Mouse (Mus musculus) central nervous system, embryonic 11.5 days (tissue): ENCODE results near the gene Msantd4. TPM values are rescaled to one million over a fixed set of nuclear protein-coding genes. Genes with fewer than 3 reads are reported as not detected.

ENCODE experiments used
- polyA plus RNA-seq: library from polyadenylated mRNA; depleted of rRNA; stranded (reverse); fragments of >200 nt; gene quantifications from 2 replicates; pipeline ENCODE4 v1.2.3, GENCODE M21; 2012; rRNA removed

Msantd4 gene
- polyA plus RNA-seq = 44.0 and 63.0 TPM in 2 replicates

DNA sequence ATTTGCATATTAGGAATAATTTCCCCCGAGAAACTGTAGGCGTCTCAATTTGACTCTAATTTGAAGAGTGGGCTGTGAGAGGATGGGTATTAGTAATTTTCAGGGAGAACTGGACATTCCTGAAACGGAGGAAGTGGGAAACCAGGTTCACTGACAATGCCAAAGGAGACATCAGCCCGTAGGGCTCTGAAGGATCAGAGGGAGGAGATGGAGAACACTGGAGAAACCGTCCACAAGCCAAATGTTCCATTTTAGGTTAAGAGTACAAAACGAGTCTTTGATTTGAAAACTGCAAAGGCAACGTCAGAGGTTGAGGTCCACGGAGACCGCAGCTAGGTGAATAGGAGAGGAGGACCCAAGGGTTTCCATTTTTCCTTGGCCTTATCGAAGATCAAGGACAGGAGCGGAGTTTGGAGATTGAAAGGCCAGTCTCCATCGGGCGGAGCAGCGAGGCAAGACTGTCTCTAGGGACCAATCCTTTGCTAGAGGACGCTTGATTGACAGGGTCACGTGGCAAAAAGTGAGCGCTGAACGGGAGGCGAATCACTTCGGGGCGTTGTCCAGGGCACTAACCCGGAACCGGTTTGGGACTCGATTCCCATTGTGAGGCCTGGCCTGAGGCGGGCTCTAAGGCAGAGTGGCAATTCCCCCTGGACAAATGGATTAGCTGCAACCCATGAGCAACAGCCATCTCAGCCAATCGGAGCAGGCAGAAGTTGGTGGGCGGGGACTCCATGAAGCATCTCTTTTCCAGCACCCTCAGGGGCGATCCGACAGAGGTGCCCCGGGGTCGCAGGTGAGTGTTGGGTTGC is at the start of gene Msantd4:
Gene Msantd4 (plus strand): TSS at position 735 of the 812 bp plus-strand sequence.

Other genes starting within 250 kb of the Msantd4 start
- gene Aasdhppt, start 67.1 kb upstream of the Msantd4 start, polyA plus RNA-seq = 7.9 and 12.5 TPM in 2 replicates
- gene Kbtbd3, start 66.7 kb upstream of the Msantd4 start, polyA plus RNA-seq = 2.0 and 4.0 TPM in 2 replicates